Mouse (Mus musculus): ENCODE measurements at regions not wholly inside any gene's neighbourhood (a gene's known extent, or its start where the extent isn't known, plus 50 kb on each side); places are given as distances from the start of the nearest gene placed in this dataset.

DNA sequence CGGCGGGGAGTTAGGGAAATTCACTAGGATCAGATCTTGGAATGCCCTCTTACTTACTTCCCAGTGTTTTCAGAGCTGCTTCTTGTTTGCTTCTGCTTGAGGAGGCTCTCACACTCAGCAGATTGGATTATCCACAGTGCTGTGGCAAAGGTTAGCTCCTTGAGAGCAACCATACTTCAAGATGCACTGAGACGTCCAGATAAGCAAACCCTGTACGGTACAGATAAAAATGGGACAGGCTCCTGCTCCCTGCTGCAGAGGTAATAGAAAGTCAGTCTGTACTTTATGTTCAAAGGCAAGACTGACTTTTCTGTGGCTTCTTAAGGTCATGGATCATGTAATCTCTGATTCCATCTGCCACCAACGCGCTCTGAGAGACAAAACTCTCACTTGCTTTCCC, 414.8 kb upstream of the Ptger4 start:
- Histone ChIP-seq H3K36me3 (no peaks in the 10 kb centered on the region), H3K4me2 (replicated peaks) (no peak overlapping the region), H3K4me3 (replicated peaks) (no peak overlapping the region), H3K27ac (replicated peaks) (no peak overlapping the region), H3K9me3 (replicated peaks) (no peaks in the 10 kb centered on the region), H3K9ac (no peak overlapping the region), H3K4me1 (no peaks in the 10 kb centered on the region), H3K27me3 (no peaks in the 10 kb centered on the region)
- no peak for ATAC-seq (ENCODE audit: insufficient number of reproducible peaks, low FRiP score, low TSS enrichment, low read depth)
- WGBS, result 80% methylated on average over 6 of the region's 6 CpGs

DNA sequence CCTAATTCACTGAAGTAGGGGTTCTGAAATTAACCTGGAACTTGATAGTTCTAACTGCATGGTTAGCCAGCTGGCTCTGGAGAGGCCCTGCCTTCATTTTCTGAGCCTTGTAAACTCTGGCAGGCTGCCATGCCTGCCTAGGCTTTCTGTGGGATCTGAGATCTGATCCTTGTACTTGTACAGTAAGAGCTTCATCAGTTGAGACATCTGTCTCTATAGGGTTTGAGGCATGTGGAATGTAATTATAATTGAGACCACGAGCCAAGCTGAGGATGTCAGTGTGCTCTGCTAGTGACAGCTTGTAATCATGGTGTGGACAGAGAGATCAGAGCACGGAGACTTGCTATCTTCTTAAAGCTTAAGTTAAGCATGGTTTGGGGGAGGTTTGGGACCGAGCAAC, 416.8 kb upstream of the Ptger4 start:
- H3K4me1 ChIP-seq, result no peaks in the 10 kb centered on the region
- no peak overlapping the region for H3K9ac ChIP-seq
- WGBS, result 23% methylated on average over 3 of the region's 3 CpGs
- H3K36me3 ChIP-seq, result no peaks in the 10 kb centered on the region
- no peak overlapping the region for H3K27ac ChIP-seq (replicated peaks)
- H3K4me3 ChIP-seq (replicated peaks), result no peak overlapping the region
- H3K27me3 ChIP-seq, result no peaks in the 10 kb centered on the region
- H3K4me2 ChIP-seq (replicated peaks), result no peak overlapping the region
- H3K9me3 ChIP-seq (replicated peaks), result no peaks in the 10 kb centered on the region
- ATAC-seq (ENCODE audit: insufficient number of reproducible peaks, low FRiP score, low TSS enrichment, low read depth), result peak; percentile 82

DNA sequence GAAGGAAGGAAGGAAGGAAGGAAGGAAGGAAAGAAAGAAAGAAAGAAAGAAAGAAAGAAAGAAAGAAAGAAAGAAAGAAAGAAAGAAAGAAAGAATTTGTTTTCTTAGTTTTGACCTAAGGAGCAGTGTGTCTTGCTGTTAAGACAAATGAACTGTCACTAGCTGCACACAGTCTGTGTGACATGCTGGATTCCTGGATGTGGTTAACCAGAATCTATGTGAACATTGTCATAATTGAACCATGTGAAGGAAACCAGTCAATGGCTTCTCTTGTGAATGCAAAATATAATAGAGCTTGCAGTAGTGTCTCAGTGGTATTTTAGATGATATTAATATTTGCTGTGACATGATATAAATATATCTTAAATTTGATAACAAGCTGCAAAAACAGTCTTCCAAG, 427.8 kb upstream of the Ptger4 start:
- Histone ChIP-seq H3K9me3 (replicated peaks) (no peaks in the 10 kb centered on the region), H3K36me3 (no peaks in the 10 kb centered on the region), H3K4me3 (replicated peaks) (no peak overlapping the region), H3K4me1 (no peaks in the 10 kb centered on the region), H3K27me3 (no peaks in the 10 kb centered on the region), H3K9ac (no peak overlapping the region), H3K4me2 (replicated peaks) (no peak overlapping the region), H3K27ac (replicated peaks) (no peak overlapping the region)
- no peak for ATAC-seq (ENCODE audit: insufficient number of reproducible peaks, low FRiP score, low TSS enrichment, low read depth)

DNA sequence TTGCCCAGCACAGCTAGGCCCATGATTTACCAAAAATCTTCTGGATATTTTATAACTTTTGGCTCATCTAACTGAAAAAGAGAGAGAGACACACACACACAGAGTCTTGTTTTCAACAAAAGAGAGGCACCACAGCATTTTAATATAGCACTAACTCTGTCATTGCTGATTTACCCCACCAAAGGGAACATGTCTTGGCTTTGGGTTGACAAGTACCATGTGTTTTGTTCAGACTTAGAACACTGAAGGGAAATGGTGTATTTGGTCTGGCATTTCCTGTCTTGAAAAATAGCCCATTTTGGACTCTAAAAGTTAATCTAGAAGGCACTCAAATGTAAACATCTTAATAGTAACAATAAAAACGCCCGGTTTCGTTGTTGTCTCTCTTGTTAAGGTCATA, 432.7 kb upstream of the Ptger4 start:
- H3K4me1 ChIP-seq, result no peaks in the 10 kb centered on the region
- ATAC-seq (ENCODE audit: insufficient number of reproducible peaks, low FRiP score, low TSS enrichment, low read depth), result no peak
- no peak overlapping the region for H3K27ac ChIP-seq (replicated peaks)
- 75% methylated on average over 3 of the region's 3 CpGs for WGBS
- no peak overlapping the region for H3K4me2 ChIP-seq (replicated peaks)
- H3K9ac ChIP-seq, result no peak overlapping the region
- H3K27me3 ChIP-seq, result no peaks in the 10 kb centered on the region
- H3K9me3 ChIP-seq (replicated peaks), result no peaks in the 10 kb centered on the region
- no peaks in the 10 kb centered on the region for H3K36me3 ChIP-seq
- no peak overlapping the region for H3K4me3 ChIP-seq (replicated peaks)

DNA sequence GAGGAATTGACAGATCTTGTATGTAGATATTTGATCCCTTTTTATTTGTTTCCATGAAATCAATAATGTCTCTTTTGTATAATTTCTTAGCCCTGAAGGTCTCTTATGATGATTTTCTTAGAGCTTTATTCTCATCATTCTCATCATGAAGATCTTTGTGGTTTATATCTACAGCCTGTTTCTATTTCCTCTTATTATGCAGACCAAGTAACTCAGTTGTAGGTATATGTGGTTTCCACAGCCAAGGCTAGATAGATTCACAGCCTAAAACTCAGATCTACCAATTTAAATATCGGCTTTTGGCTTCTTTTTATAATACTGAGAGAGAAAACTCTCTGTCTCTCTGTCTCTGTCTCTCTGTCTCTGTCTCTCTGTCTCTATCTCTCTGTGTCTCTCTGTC, 449.8 kb upstream of the Ptger4 start:
- Histone ChIP-seq H3K4me3 (replicated peaks) (no peak overlapping the region), H3K27me3 (no peaks in the 10 kb centered on the region), H3K4me2 (replicated peaks) (no peak overlapping the region), H3K27ac (replicated peaks) (no peak overlapping the region), H3K9me3 (replicated peaks) (no peaks in the 10 kb centered on the region), H3K4me1 (no peaks in the 10 kb centered on the region), H3K9ac (no peak overlapping the region), H3K36me3 (no peaks in the 10 kb centered on the region)
- WGBS, result 76% methylated on average over 1 of the region's 1 CpGs
- ATAC-seq (ENCODE audit: insufficient number of reproducible peaks, low FRiP score, low TSS enrichment, low read depth), result no peak

DNA sequence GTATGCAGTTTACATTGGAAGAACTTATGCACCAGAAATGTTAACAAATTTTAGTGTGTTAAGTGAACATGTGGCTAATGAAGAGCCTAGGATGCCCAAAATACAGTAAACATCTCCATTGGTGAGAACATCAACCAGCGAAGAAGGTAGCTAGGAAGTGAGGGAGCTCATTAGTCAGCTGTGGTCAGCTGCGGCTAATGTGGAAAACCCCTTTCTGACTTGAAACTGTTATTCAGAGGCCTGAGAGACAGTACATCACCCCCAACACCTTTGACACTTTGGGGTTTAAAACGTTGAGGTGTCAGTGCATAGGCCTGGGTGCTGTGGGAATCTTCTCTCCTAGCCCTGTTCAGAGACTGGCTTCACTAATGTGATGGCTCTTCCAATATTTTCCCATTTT, 451.0 kb upstream of the Ptger4 start:
- Histone ChIP-seq H3K9ac (no peak overlapping the region), H3K4me3 (replicated peaks) (no peak overlapping the region), H3K27me3 (no peaks in the 10 kb centered on the region), H3K4me1 (no peaks in the 10 kb centered on the region), H3K4me2 (replicated peaks) (no peak overlapping the region), H3K27ac (replicated peaks) (no peak overlapping the region), H3K36me3 (no peaks in the 10 kb centered on the region), H3K9me3 (replicated peaks) (no peaks in the 10 kb centered on the region)
- WGBS, result 83% methylated on average over 3 of the region's 3 CpGs
- ATAC-seq (ENCODE audit: insufficient number of reproducible peaks, low FRiP score, low TSS enrichment, low read depth), result no peak

DNA sequence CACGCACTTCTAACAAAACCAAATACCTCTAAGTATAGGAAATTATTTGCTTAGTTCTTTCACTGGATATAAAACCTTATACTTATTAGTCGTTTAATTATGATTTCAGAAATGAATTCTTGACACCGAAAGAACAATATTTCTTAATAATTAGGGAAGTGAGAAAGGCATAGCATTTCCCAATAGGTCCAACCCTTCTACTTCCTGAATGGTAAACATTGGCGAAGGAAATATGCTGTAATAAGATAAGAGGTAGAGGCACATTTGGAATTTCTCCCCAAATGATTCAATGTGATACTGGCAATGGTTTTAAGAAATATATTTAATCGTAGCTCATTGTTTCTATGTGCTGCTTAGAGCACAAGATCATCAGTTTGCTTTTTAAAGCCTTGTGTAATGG, 464.5 kb upstream of the Ptger4 start:
- no peak overlapping the region for H3K27ac ChIP-seq (replicated peaks)
- no peak overlapping the region for H3K4me2 ChIP-seq (replicated peaks)
- H3K4me1 ChIP-seq, result no peaks in the 10 kb centered on the region
- H3K4me3 ChIP-seq (replicated peaks), result no peak overlapping the region
- no peaks in the 10 kb centered on the region for H3K36me3 ChIP-seq
- H3K27me3 ChIP-seq, result no peaks in the 10 kb centered on the region
- no peaks in the 10 kb centered on the region for H3K9me3 ChIP-seq (replicated peaks)
- 84% methylated on average over 5 of the region's 5 CpGs for WGBS
- ATAC-seq (ENCODE audit: insufficient number of reproducible peaks, low FRiP score, low TSS enrichment, low read depth), result no peak
- no peak overlapping the region for H3K9ac ChIP-seq

DNA sequence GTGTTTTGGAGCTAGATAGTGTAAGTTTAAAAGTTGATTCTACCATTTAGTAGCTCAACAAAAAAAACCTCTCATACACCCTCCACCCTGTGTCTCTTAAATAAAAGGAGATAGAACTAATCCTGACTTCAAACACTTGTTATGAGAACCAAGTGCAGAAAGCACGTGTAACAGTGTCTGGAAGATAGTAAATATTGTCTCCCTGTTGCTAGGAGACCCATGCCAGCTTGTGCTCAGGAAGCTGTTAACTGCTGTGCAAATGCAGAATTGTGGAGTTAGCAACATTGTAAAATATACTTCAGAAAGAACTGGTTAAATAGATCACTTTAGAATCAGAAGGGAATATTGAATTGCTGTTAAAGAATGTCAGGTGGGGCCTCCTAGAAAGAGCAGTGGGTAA, 496.7 kb upstream of the Ptger4 start:
- Histone ChIP-seq H3K9ac (no peak overlapping the region), H3K9me3 (replicated peaks) (no peaks in the 10 kb centered on the region), H3K27ac (replicated peaks) (no peak overlapping the region), H3K4me2 (replicated peaks) (no peak overlapping the region), H3K36me3 (no peaks in the 10 kb centered on the region), H3K27me3 (no peaks in the 10 kb centered on the region), H3K4me3 (replicated peaks) (no peak overlapping the region), H3K4me1 (no peaks in the 10 kb centered on the region)
- 26% methylated on average over 1 of the region's 1 CpGs for WGBS
- no peak for ATAC-seq (ENCODE audit: insufficient number of reproducible peaks, low FRiP score, low TSS enrichment, low read depth)

DNA sequence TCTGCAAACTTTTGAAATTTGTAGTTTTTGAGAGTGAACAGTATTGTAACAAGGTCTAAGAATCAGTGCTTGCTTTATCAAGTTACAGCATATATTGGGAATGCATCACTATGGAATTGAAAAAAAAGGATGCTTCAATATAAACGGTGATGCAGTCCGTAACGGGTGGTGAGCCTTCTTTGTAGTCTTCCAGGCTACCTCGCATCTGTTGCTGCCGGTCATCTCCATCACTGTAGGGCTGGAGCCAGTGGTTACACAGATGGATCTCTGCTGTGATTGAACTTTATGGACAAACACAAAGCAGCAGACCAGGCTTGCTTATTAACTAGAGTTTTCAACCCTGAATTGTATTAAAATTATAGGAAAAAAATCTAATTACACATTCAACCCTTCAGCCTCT, 499.9 kb upstream of the Ptger4 start:
- H3K27ac ChIP-seq (replicated peaks), result no peak overlapping the region
- no peaks in the 10 kb centered on the region for H3K9me3 ChIP-seq (replicated peaks)
- H3K4me3 ChIP-seq (replicated peaks), result no peak overlapping the region
- no peaks in the 10 kb centered on the region for H3K4me1 ChIP-seq
- H3K27me3 ChIP-seq, result no peaks in the 10 kb centered on the region
- no peaks in the 10 kb centered on the region for H3K36me3 ChIP-seq
- H3K9ac ChIP-seq, result no peak overlapping the region
- no peak for ATAC-seq (ENCODE audit: insufficient number of reproducible peaks, low FRiP score, low TSS enrichment, low read depth)
- 80% methylated on average over 5 of the region's 5 CpGs for WGBS
- H3K4me2 ChIP-seq (replicated peaks), result no peak overlapping the region

DNA sequence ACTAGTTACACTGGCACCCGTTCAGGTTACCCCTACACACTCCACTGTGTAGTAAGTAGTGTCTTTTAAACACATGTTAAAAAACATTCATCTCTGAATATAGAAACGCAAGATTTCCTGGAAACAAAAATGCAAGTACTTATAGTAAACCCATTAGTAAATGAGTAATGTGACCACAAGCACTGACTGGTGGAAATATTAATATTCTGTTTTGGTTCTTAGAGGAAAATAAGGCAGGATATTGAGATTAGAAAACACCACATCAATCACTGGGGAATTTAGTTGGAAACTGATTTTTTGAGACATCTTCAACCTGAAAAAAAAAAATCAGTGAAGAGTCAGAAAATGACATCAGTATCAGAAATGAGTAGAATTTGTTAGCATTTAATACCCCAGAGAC, 514.7 kb upstream of the Ptger4 start:
- no peak overlapping the region for H3K4me2 ChIP-seq (replicated peaks)
- 81% methylated on average over 2 of the region's 2 CpGs for WGBS
- ATAC-seq (ENCODE audit: insufficient number of reproducible peaks, low FRiP score, low TSS enrichment, low read depth), result no peak
- H3K27ac ChIP-seq (replicated peaks), result no peak overlapping the region
- no peaks in the 10 kb centered on the region for H3K27me3 ChIP-seq
- H3K9me3 ChIP-seq (replicated peaks), result no peaks in the 10 kb centered on the region
- no peak overlapping the region for H3K9ac ChIP-seq
- no peaks in the 10 kb centered on the region for H3K36me3 ChIP-seq
- no peaks in the 10 kb centered on the region for H3K4me1 ChIP-seq
- H3K4me3 ChIP-seq (replicated peaks), result no peak overlapping the region

DNA sequence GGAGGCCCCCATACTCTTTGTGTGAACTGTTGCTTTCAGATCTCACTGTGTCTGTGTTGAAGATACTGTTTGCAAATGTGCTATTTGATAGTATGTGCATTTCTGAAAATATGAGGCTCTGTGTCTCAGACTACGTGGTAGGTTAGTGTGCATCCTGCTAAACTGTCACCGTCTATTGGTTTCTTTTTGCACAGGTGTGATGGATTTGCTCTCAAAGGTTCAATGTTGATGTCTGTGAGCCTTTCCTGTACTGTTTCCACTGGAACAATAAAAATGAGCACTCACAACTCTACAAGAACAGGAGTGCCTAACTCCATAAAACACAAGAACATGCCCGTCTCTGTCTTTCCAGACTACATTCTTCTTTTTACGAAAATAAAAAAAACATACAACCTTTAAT, 518.2 kb upstream of the Ptger4 start:
- no peaks in the 10 kb centered on the region for H3K9me3 ChIP-seq (replicated peaks)
- no peaks in the 10 kb centered on the region for H3K27me3 ChIP-seq
- H3K4me1 ChIP-seq, result no peaks in the 10 kb centered on the region
- no peak overlapping the region for H3K27ac ChIP-seq (replicated peaks)
- ATAC-seq (ENCODE audit: insufficient number of reproducible peaks, low FRiP score, low TSS enrichment, low read depth), result no peak
- H3K9ac ChIP-seq, result no peak overlapping the region
- no peaks in the 10 kb centered on the region for H3K36me3 ChIP-seq
- H3K4me2 ChIP-seq (replicated peaks), result no peak overlapping the region
- 79% methylated on average over 4 of the region's 4 CpGs for WGBS
- no peak overlapping the region for H3K4me3 ChIP-seq (replicated peaks)

DNA sequence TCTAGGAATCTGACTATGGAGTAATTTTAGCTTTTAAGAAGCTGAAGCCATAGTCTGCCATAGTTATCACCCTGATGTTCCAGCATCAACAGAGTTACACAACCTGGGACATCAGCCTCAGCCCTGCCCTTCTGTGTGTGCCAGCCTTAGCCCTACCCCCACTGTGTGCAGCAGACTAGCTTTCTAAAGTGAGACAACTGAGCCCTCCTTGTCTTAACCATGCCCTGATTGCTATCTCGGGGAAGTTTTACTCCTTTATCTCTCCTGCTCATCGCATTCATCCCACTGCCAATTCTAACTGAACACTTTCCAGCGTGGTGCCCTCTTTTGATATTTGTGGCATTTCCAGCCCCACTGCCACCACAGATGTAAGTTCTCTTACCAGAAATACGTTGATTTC, 522.5 kb upstream of the Dab2 start:
- no peaks in the 10 kb centered on the region for H3K27me3 ChIP-seq
- H3K27ac ChIP-seq (replicated peaks), result no peak overlapping the region
- H3K4me1 ChIP-seq, result no peaks in the 10 kb centered on the region
- no peak overlapping the region for H3K9ac ChIP-seq
- no peak overlapping the region for H3K4me3 ChIP-seq (replicated peaks)
- 69% methylated on average over 4 of the region's 4 CpGs for WGBS
- no peak overlapping the region for H3K4me2 ChIP-seq (replicated peaks)
- H3K36me3 ChIP-seq, result no peaks in the 10 kb centered on the region
- no peak for ATAC-seq (ENCODE audit: insufficient number of reproducible peaks, low FRiP score, low TSS enrichment, low read depth)
- H3K9me3 ChIP-seq (replicated peaks), result no peaks in the 10 kb centered on the region

DNA sequence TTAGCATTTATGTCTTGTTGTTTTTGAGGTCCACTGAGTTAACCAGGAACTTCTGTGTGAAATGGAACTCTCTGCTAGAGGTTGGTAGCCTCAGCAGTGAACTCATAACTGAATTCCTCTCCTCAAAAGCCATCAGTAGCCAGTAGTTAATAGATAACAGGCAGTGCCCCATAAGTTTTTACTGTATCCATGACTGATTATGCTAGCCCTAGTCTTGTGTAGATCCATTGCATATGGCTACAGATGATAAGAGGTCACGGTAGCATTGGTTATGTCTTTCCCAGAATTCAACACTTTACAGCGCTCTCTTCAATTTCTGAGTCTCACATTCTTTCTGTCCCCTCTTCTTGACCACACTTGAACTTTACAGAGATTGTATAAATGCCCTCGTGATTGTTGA, 499.7 kb upstream of the Dab2 start:
- no peak for ATAC-seq (ENCODE audit: insufficient number of reproducible peaks, low FRiP score, low TSS enrichment, low read depth)
- 86% methylated on average over 3 of the region's 3 CpGs for WGBS
- H3K9ac ChIP-seq, result no peak overlapping the region
- no peaks in the 10 kb centered on the region for H3K36me3 ChIP-seq
- H3K4me1 ChIP-seq, result no peaks in the 10 kb centered on the region
- H3K27me3 ChIP-seq, result no peaks in the 10 kb centered on the region
- no peak overlapping the region for H3K27ac ChIP-seq (replicated peaks)
- H3K4me3 ChIP-seq (replicated peaks), result no peak overlapping the region
- H3K9me3 ChIP-seq (replicated peaks), result no peaks in the 10 kb centered on the region
- H3K4me2 ChIP-seq (replicated peaks), result no peak overlapping the region

All from embryonic facial prominence, embryonic 15.5 days (tissue).